Mouse (Mus musculus) myocyte (in vitro differentiated cells): ENCODE measurements around the gene Kbtbd13.

Experiments
- E2F4 ChIP-seq: IDR thresholded peaks from one replicate; pipeline ENCODE4 v1.6.1; 2011; ENCODE audit warnings: mild to moderate bottlenecking, control low read depth, moderate library complexity; ENCODE audit not compliant: insufficient read depth
- MYOD1 ChIP-seq, 3 experiments: IDR thresholded peaks; one replicate each; pipeline ENCODE4 v1.6.1; 2011; ENCODE audit warnings: control low read depth in 2 of 3, low read depth in 2 of 3, mild to moderate bottlenecking in 2 of 3, moderate library complexity in 1 of 3; ENCODE audit not compliant: insufficient read length in 2 of 3, control insufficient read depth in 1 of 3
- POLR2A ChIP-seq: IDR thresholded peaks from one replicate; pipeline ENCODE4 v1.6.1; 2011; ENCODE audit warnings: low read depth, mild to moderate bottlenecking, control low read depth, moderate library complexity; ENCODE audit not compliant: insufficient read length
- REST ChIP-seq: IDR thresholded peaks from one replicate; pipeline ENCODE4 v1.6.1; 2011; ENCODE audit warnings: mild to moderate bottlenecking, control low read depth, moderate library complexity; ENCODE audit not compliant: insufficient read depth, insufficient read length
- TCF3 ChIP-seq: IDR thresholded peaks from one replicate; pipeline ENCODE4 v1.6.1; 2011; ENCODE audit warnings: low read depth, control low read depth; ENCODE audit not compliant: insufficient read length

DNA sequence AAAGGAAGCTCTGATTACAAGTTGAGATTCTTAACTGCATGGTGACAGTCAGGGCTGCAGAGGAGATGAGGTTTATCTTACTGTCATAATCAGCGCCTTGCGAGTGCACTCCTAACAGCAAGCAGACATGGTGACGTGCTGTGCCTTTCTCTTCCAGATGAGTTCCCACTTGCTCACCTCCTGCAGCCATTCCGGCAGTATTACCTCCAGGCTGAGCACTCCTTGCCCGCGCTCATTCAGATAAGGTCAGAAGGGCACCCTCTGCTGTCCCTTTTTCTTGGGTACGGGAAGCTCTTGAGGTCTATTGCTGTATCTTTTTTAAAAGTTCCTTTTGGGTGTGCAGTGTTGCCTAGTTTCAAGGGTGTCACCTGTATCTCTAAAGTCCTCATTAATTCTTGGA, 34.9 kb downstream of the Kbtbd13 start:
- no peak for TF ChIP-seq POLR2A
- TF ChIP-seq MYOD1 (IDR thresholded peaks at IDR 0.05; ENCODE audit: control insufficient read depth in 1 of 3, insufficient read length in 2 of 3, low read depth in 2 of 3) = no peak
- no peak for TF ChIP-seq TCF3
- TF ChIP-seq E2F4 = no peak
- no peak for TF ChIP-seq REST
